Mouse (Mus musculus) forebrain, postnatal 0 days (tissue): Measurements from ENCODE around the gene Ltv1. TPM values are rescaled to one million over a fixed set of nuclear protein-coding genes. Genes with fewer than 3 reads are reported as not detected.
A peak's percentile ranks its signal among the peaks of the same experiment; 100 is the strongest.

Experiments
- ATAC-seq: fragments of 200-750 bp; cut with Nextera tagmentation; 2 replicates; pipeline ENCODE4 v1.8.0; 2017; ENCODE audit warnings: mild to moderate bottlenecking, moderate library complexity
- DNase-seq: peaks from one replicate; pipeline ENCODE4 v3.0.0-alpha.2; 2015
- H3K27ac ChIP-seq: fragments of 300-500 bp; sonication (generic); 2 replicates; pipeline ENCODE4 v1.5.1; 2014; ENCODE audit warnings: low read depth, mild to moderate bottlenecking, antibody characterized with exemption, low read length, moderate library complexity, mixed read lengths
- H3K27me3 ChIP-seq: fragments of 300-500 bp; sonication (generic); 2 replicates; pipeline ENCODE4 v1.6.1; 2014; ENCODE audit warnings: mild to moderate bottlenecking, low read length, mixed read lengths; ENCODE audit not compliant: insufficient read depth
- H3K36me3 ChIP-seq: fragments of 300-500 bp; sonication (generic); 2 replicates; pipeline ENCODE4 v1.6.1; 2014; ENCODE audit warnings: mild to moderate bottlenecking, moderate library complexity; ENCODE audit not compliant: insufficient read depth
- H3K4me1 ChIP-seq: fragments of 300-500 bp; sonication (generic); 2 replicates; pipeline ENCODE4 v1.6.1; 2014; ENCODE audit warnings: antibody characterized with exemption; ENCODE audit not compliant: insufficient read depth
- H3K4me2 ChIP-seq: fragments of 300-500 bp; sonication (generic); 2 replicates; pipeline ENCODE4 v1.6.1; 2014; ENCODE audit warnings: low read depth, mild to moderate bottlenecking, moderate library complexity
- H3K4me3 ChIP-seq: fragments of 300-500 bp; sonication (generic); 2 replicates; pipeline ENCODE4 v1.5.1; 2014; ENCODE audit warnings: low read depth, low read length, mixed read lengths
- H3K9ac ChIP-seq: fragments of 300-500 bp; sonication (generic); 2 replicates; pipeline ENCODE4 v1.6.1; 2014; ENCODE audit warnings: mild to moderate bottlenecking
- H3K9me3 ChIP-seq: fragments of 300-500 bp; sonication (generic); 2 replicates; pipeline ENCODE4 v1.6.1; 2016; ENCODE audit warnings: low read length
- CTCF ChIP-seq: sonication (generic); IDR thresholded peaks from 2 replicates; pipeline ENCODE4 v1.5.1; 2016; ENCODE audit warnings: antibody characterized with exemption, control low read depth, low read depth
- WGBS: fragments of 180-500 bp; shearing (Covaris S2); extraction: QIAGEN DNeasy Blood & Tissue Kit; methylation state at CpG from one replicate; pipeline ENCODE4 v1.1.7; 2014; 5-methylcytosine and 5-hydroxymethylcytosine counted together
- polyA plus RNA-seq: library from polyadenylated mRNA; unstranded; fragments of >200 nt; fragmentation: Nextera tagmentation; extraction: Ambion mirVana; gene quantifications from 2 replicates; pipeline ENCODE4 v1.2.1, GENCODE M21; 2015
- total RNA-seq: library from RNA; depleted of rRNA; stranded (reverse); fragments of >200 nt; gene quantifications from 2 replicates; pipeline ENCODE4 v1.2.3, GENCODE M21; 2014

Ltv1 gene
- total and polyA plus RNA-seq, 2 experiments from 2014 or later: 11.3 to 27.9 TPM

GRCm38 (mm10) chr10:13232443-13233142 is 39.6 kb upstream of the Ltv1 start:
- H3K4me2 ChIP-seq: no peak overlapping the region
- WGBS: 59% methylated on average over 9 of the region's 9 CpGs
- H3K9me3 ChIP-seq: no peaks in the 10 kb centered on the region
- no peak overlapping the region for H3K9ac ChIP-seq
- no peaks in the 10 kb centered on the region for H3K27me3 ChIP-seq
- ATAC-seq (no peak), DNase-seq (no peak)
- H3K4me3 ChIP-seq: no peak overlapping the region
- TF ChIP-seq CTCF: no peak
- H3K36me3 ChIP-seq: no peaks in the 10 kb centered on the region
- H3K27ac ChIP-seq: no peak overlapping the region
- H3K4me1 ChIP-seq: no peaks in the 10 kb centered on the region

GRCm38 (mm10) chr10:13230716-13231115 is 37.7 kb upstream of the Ltv1 start:
- TF ChIP-seq CTCF: no peak

GRCm38 (mm10) chr10:13225377-13226063 is 32.6 kb upstream of the Ltv1 start:
- ATAC-seq (peak; percentile 67), DNase-seq (peak; percentile 26)
- TF ChIP-seq CTCF: no peak
- H3K27me3 ChIP-seq: no peaks in the 10 kb centered on the region
- 73% methylated on average over 7 of the region's 7 CpGs for WGBS
- no peaks in the 10 kb centered on the region for H3K36me3 ChIP-seq
- H3K4me2 ChIP-seq: no peak overlapping the region
- no peaks in the 10 kb centered on the region for H3K4me1 ChIP-seq
- H3K9ac ChIP-seq: no peak overlapping the region
- H3K4me3 ChIP-seq: no peak overlapping the region
- no peaks in the 10 kb centered on the region for H3K9me3 ChIP-seq
- H3K27ac ChIP-seq: no peak overlapping the region

More at GRCm38 (mm10) chr10:13230716-13231115, 37.7 kb upstream of the Ltv1 start:
- no peak overlapping the region for H3K27ac ChIP-seq
- no peaks in the 10 kb centered on the region for H3K36me3 ChIP-seq
- no peak overlapping the region for H3K9ac ChIP-seq
- DNase-seq (no peak), ATAC-seq (no peak)
- H3K4me3 ChIP-seq: no peak overlapping the region
- 92% methylated on average over 7 of the region's 7 CpGs for WGBS
- no peaks in the 10 kb centered on the region for H3K4me1 ChIP-seq
- H3K27me3 ChIP-seq: no peaks in the 10 kb centered on the region
- no peaks in the 10 kb centered on the region for H3K9me3 ChIP-seq
- no peak overlapping the region for H3K4me2 ChIP-seq

GRCm38 (mm10) chr10:13222135-13222534 is 29.2 kb upstream of the Ltv1 start:
- no peak overlapping the region for H3K4me3 ChIP-seq
- no peaks in the 10 kb centered on the region for H3K36me3 ChIP-seq

GRCm38 (mm10) chr10:13220061-13220460 is 27.1 kb upstream of the Ltv1 start:
- no peak for ATAC-seq
- WGBS: 76% methylated on average over 1 of the region's 1 CpGs
- no peak for TF ChIP-seq CTCF

More at GRCm38 (mm10) chr10:13222135-13222534, 29.2 kb upstream of the Ltv1 start:
- Histone ChIP-seq H3K4me1 (no peaks in the 10 kb centered on the region), H3K4me2 (no peak overlapping the region), H3K27me3 (no peaks in the 10 kb centered on the region), H3K9ac (no peak overlapping the region), H3K27ac (no peak overlapping the region), H3K9me3 (no peaks in the 10 kb centered on the region)
- WGBS: 93% methylated on average over 3 of the region's 3 CpGs
- no peak for ATAC-seq
- DNase-seq: no peak
- TF ChIP-seq CTCF: no peak

GRCm38 (mm10) chr10:13213956-13214355 is 21.0 kb upstream of the Ltv1 start:
- WGBS: 82% methylated on average over 12 of the region's 12 CpGs
- no peaks in the 10 kb centered on the region for H3K9me3 ChIP-seq
- ATAC-seq: no peak

More at GRCm38 (mm10) chr10:13220061-13220460, 27.1 kb upstream of the Ltv1 start:
- no peaks in the 10 kb centered on the region for H3K4me1 ChIP-seq
- no peaks in the 10 kb centered on the region for H3K36me3 ChIP-seq
- no peak overlapping the region for H3K4me3 ChIP-seq
- no peak for DNase-seq
- no peak overlapping the region for H3K4me2 ChIP-seq
- no peaks in the 10 kb centered on the region for H3K27me3 ChIP-seq
- H3K9me3 ChIP-seq: no peaks in the 10 kb centered on the region
- H3K27ac ChIP-seq: no peak overlapping the region
- no peak overlapping the region for H3K9ac ChIP-seq

GRCm38 (mm10) chr10:13212829-13213228 is 19.9 kb upstream of the Ltv1 start:
- no peaks in the 10 kb centered on the region for H3K36me3 ChIP-seq
- H3K9ac ChIP-seq: no peak overlapping the region
- no peak overlapping the region for H3K27ac ChIP-seq
- no peaks in the 10 kb centered on the region for H3K9me3 ChIP-seq
- WGBS: 75% methylated on average over 6 of the region's 6 CpGs
- H3K4me1 ChIP-seq: no peaks in the 10 kb centered on the region
- H3K4me3 ChIP-seq: no peak overlapping the region
- no peaks in the 10 kb centered on the region for H3K27me3 ChIP-seq
- no peak for ATAC-seq
- no peak for DNase-seq
- no peak for TF ChIP-seq CTCF
- no peak overlapping the region for H3K4me2 ChIP-seq

More at GRCm38 (mm10) chr10:13213956-13214355, 21.0 kb upstream of the Ltv1 start:
- no peaks in the 10 kb centered on the region for H3K27me3 ChIP-seq
- no peak for DNase-seq
- no peak for TF ChIP-seq CTCF
- no peaks in the 10 kb centered on the region for H3K36me3 ChIP-seq
- no peak overlapping the region for H3K4me3 ChIP-seq
- H3K4me1 ChIP-seq: no peaks in the 10 kb centered on the region
- H3K9ac ChIP-seq: no peak overlapping the region
- H3K4me2 ChIP-seq: no peak overlapping the region
- H3K27ac ChIP-seq: no peak overlapping the region
